Mouse (Mus musculus): ENCODE results near the gene Gar1.

Gene Gar1

DNA sequence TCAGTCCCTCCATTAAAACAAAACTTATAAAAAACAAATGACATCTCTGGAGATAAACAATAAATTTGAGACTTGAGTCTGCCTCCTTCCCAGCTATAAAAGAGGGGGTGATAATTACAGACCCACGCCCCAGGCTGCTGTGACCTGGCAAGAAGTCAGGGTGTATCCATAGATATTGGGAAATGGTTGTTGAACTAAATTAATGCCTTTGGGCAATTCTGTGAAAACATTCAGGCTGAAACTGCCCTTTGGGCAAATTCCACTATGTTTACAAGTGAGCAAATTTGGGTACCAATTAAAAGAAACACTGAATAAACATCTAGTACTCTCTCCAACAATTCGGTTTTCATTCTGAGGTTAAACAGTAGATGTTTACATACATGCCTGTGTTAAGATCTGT lies 32.2 kb downstream of the Gar1 start:
- peak; percentile 47 to 67 for DNase-seq

DNA sequence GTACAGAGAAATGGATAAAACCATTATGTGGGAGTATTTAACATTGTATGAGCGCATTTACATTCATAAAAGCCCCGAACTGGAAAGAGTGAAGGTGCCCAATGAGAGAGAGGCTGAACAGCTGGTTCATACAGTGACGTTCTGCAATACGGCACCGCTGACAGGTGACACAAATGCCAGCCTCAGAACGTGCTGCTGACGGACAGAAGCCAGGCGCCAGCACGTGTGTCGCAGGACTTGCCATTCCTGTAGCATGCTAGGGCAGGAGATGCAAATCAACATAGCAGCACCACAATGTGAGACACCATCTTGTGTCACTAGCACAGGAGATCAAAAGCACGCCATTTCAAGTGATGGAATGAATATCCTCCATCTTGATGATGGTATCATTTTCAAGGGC lies 32.6 kb downstream of the Gar1 start:
- peak in 1 of 2 experiments; percentile 49 for DNase-seq

DNA sequence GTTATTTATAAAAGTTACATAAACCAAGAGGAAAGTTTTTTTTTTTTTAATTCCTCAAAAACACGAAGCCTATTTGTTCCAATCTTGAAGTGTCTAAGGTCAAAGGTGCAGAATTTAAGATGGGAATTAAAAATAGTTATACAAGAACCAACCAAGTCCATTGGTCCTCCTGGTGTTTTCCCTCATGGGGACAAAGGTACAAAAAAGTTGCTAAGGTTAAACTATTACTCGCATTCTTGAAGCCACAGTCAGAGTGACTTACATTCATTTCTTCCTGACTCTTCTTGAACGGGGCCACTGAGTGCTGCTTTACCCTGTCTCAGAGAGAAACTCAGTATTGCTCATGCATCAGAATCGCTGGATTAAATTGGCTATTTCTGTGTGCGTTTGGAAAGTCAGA lies 33.9 kb downstream of the Gar1 start:
- DNase-seq, result no peak

DNA sequence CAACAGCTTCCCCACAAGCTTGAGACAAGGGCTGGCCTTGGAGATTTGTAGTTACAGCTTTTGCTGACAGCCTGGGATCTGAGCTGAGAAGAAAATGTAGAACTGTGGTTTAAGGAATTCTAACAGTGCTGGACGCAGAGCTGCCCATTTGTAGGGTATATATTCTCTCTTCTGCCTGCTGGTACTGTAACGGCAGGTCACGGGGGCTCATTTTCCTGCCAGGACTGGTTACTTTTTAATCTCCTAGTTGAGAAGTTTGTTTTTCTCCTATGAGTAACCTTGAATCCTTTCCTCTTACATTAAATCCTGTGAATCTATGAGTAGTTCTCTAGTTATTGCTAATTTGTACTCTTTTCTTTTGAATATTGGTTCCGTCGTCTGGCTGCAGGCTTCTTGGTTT lies 37.4 kb downstream of the Gar1 start:
- peak; percentile 84 for DNase-seq

DNA sequence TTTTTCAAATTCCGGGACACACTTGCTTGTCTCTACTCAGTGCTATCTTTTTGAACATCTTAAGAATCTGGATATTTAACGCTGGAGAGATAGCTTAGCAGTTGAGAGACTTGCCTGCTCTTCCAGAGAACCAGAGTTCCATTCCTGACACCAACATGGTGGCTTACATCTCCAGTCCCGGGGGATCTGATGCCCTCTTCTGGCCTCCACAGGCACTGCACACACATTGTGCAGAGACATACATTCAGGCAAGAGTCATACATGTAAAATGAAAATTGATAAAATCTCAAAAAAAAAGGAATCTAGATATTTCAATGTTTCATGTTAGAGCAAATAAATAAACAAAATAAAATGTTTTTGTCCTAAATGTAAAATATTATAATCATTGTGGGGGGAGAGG lies 48.5 kb downstream of the Gar1 start:
- DNase-seq, result no peak

DNA sequence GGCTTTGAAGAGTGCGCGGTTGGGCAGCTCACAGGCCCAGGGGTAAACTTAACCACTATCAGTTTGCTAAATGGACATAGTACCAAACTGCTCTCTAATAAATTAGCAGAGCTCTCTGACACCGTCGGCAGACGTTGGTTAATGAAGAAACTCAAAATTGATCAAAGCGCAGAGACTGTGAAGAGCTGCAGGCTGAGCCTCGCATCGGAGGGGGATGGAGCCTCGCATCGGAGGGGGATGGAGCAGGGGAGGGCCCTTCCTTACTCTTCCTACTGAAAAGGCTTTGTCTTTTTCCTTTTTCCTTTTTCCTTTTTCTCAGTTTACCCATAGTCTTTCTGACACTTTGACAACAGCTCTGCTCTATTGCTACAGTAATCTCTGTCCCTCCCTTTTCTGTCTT lies 49.8 kb downstream of the Gar1 start:
- no peak for DNase-seq
